Comparison of ENCODE assay signal across 17 mouse cellular contexts in genomic region chr8:80834443-80834842, GRCm38 (mm10). TPM values are rescaled to one million over a fixed set of nuclear protein-coding genes. Genes with fewer than 3 reads are reported as not detected.
A peak's percentile ranks its signal among the peaks of the same experiment; 100 is the strongest.
DNase-seq lines count a peak whose midpoint lies in the region; ATAC-seq lines count a peak whose summit lies in the region.
"Had no signal": no experiment of that assay in that cellular context is flagged by ENCODE, and none has a peak within 500 bp of the region (broad histone marks: within the 10 kb centered on the region; RNA-seq: fewer than 3 reads in every experiment).

No protein-coding gene starts in this region.

- 76% methylated on average over 4 of the region's 4 CpGs for WGBS in hindbrain, embryonic 13.5 days
- WGBS in hindbrain, embryonic 12.5 days: 78% methylated on average over 4 of the region's 4 CpGs
- WGBS in lung, embryonic 16.5 days: 58% methylated on average over 4 of the region's 4 CpGs

- no peak overlapping the region for H3K4me2 ChIP-seq in hindbrain, embryonic 13.5 days
- H3K4me2 ChIP-seq in hindbrain, embryonic 12.5 days (replicated peaks): no peak overlapping the region
- H3K4me2 ChIP-seq in lung, embryonic 16.5 days (ENCODE audit: low read depth, low read length): no peak overlapping the region
- H3K4me2 ChIP-seq: forebrain, embryonic 13.5 days had no signal

- peaks cover 29% of the 10 kb centered on the region for H3K4me1 ChIP-seq in hindbrain, embryonic 13.5 days (replicated peaks)
- peaks cover 14% of the 10 kb centered on the region for H3K4me1 ChIP-seq in hindbrain, embryonic 12.5 days
- H3K4me1 ChIP-seq in lung, embryonic 16.5 days (replicated peaks; ENCODE audit: control insufficient read depth, insufficient read depth, low read length): peaks cover 36% of the 10 kb centered on the region

- H3K4me3 ChIP-seq in hindbrain, embryonic 13.5 days: no peak overlapping the region
- H3K4me3 ChIP-seq in hindbrain, embryonic 12.5 days: no peak overlapping the region
- no peak overlapping the region for H3K4me3 ChIP-seq in lung, embryonic 16.5 days (ENCODE audit: low read length)
- H3K4me3 ChIP-seq: forebrain, embryonic 13.5 days had no signal

- ATAC-seq in hindbrain, embryonic 13.5 days (ENCODE audit: low FRiP score): no peak
- no peak for ATAC-seq in hindbrain, embryonic 12.5 days (ENCODE audit: low FRiP score)
- no peak for ATAC-seq in lung, embryonic 16.5 days (ENCODE audit: low read depth)
- ATAC-seq: forebrain, embryonic 13.5 days; hindbrain, embryonic 16.5 days had no signal

- H3K27me3 ChIP-seq in hindbrain, embryonic 13.5 days: no peaks in the 10 kb centered on the region
- no peaks in the 10 kb centered on the region for H3K27me3 ChIP-seq in hindbrain, embryonic 12.5 days
- no peaks in the 10 kb centered on the region for H3K27me3 ChIP-seq in lung, embryonic 16.5 days (ENCODE audit: control insufficient read depth, insufficient read depth, low read depth, low read length)
- H3K27me3 ChIP-seq: forebrain, embryonic 13.5 days had no signal

- H3K36me3 ChIP-seq in hindbrain, embryonic 13.5 days: no peaks in the 10 kb centered on the region
- no peaks in the 10 kb centered on the region for H3K36me3 ChIP-seq in hindbrain, embryonic 12.5 days
- H3K36me3 ChIP-seq in lung, embryonic 16.5 days (ENCODE audit: control insufficient read depth, insufficient read depth, low read length): no peaks in the 10 kb centered on the region
- H3K36me3 ChIP-seq: G1E had no signal

- 0 out of 2 replicates have a peak overlapping the region, but pooled peaks have one; percentile 4 for H3K27ac ChIP-seq in hindbrain, embryonic 13.5 days
- no peak overlapping the region for H3K27ac ChIP-seq in hindbrain, embryonic 12.5 days
- peak overlapping the region; percentile 18; the same call in 1 of the 2 replicates for H3K27ac ChIP-seq in lung, embryonic 16.5 days (ENCODE audit: low read length)
- H3K27ac ChIP-seq: forebrain, embryonic 13.5 days had no signal

- H3K9ac ChIP-seq in hindbrain, embryonic 13.5 days: no peak overlapping the region
- H3K9ac ChIP-seq in hindbrain, embryonic 12.5 days: no peak overlapping the region
- H3K9ac ChIP-seq in lung, embryonic 16.5 days (ENCODE audit: low read length): no peak overlapping the region
- H3K9ac ChIP-seq: forebrain, embryonic 13.5 days had no signal

- intact Hi-C loops in gastrocnemius, postnatal 14 days (cut with DNase I; ENCODE audit: low total_unique reads): no loop called here
- intact Hi-C loops in gastrocnemius, postnatal 36 days (cut with DNase I): no loop called here

- peak; percentile 33 for DNase-seq in gastrocnemius, postnatal 14 days
- DNase-seq in gastrocnemius, postnatal 36 days: no peak
- no peak for DNase-seq in lung, postnatal 36 days
- DNase-seq in Muller cell, postnatal 12 days (ENCODE audit: inconsistent ontology term): peak; percentile 87
- DNase-seq: cerebellum, adult 9-11 months; kidney, adult 11 months; layer of hippocampus, postnatal 36 days; lung, adult 2 months; midbrain, embryonic 14.5 days; right cerebral cortex, postnatal 4 days; thymus, postnatal 4 days had no signal

- no peaks in the 10 kb centered on the region for H3K9me3 ChIP-seq in hindbrain, embryonic 13.5 days
- H3K9me3 ChIP-seq in hindbrain, embryonic 12.5 days (replicated peaks): no peaks in the 10 kb centered on the region
- H3K9me3 ChIP-seq in lung, embryonic 16.5 days (ENCODE audit: control insufficient read depth, low read length): no peaks in the 10 kb centered on the region
- H3K9me3 ChIP-seq: forebrain, embryonic 13.5 days; G1E had no signal

RNA-seq across cellular contexts. Expression of gene Gab1, which starts 45.9 kb away (rescaled TPM):
- 10 to 100 TPM; 12.7 to 15.2 TPM for total RNA-seq in gastrocnemius, postnatal 14 days (2021)
- 1 to 10 TPM; 8.2 to 9.9 TPM for total RNA-seq in gastrocnemius, postnatal 36 days (2021)
- 9.7 and 10.4 TPM in 2 replicates for polyA plus RNA-seq in hindbrain, embryonic 13.5 days (2015; fragmentation: Nextera tagmentation; extraction: Ambion mirVana)
- polyA plus RNA-seq in hindbrain, embryonic 12.5 days (2016; fragmentation: Nextera tagmentation; extraction: Ambion mirVana): 21.3 and 23.2 TPM in 2 replicates
- 21.5 and 22.4 TPM in 2 replicates for polyA plus RNA-seq in lung, embryonic 16.5 days (2015; fragmentation: Nextera tagmentation; extraction: Ambion mirVana)

Comparison
In these comparisons a context has a peak if more than half of its experiments do, and no peak if none do; other contexts are left out.
1. DNase-seq: peak in gastrocnemius, postnatal 14 days (single experiment) and Muller cell, postnatal 12 days (single experiment); none in gastrocnemius, postnatal 36 days (0 of 2) and lung, postnatal 36 days (single experiment).